Mouse (Mus musculus) adrenal gland, postnatal 0 days (tissue): ENCODE data around the gene Gstm4. TPM values are rescaled to one million over a fixed set of nuclear protein-coding genes. Genes with fewer than 3 reads are reported as not detected.

Source experiments
- polyA plus RNA-seq: library from polyadenylated mRNA; unstranded; fragments of >200 nt; fragmentation: Nextera tagmentation; extraction: Ambion mirVana; gene quantifications from 2 replicates; pipeline ENCODE4 v1.2.1, GENCODE M21; 2015

The Gstm4 gene
- polyA plus RNA-seq, result 19.7 and 23.4 TPM in 2 replicates

GRCm38 (mm10) chr3:108044394-108045140, at the start of gene Gstm4:
Gene Gstm4, minus strand, starts transcription at chr3:108044894.

GRCm38 (mm10) chr3:108092536-108093115, 47.9 kb upstream of the Gstm4 start, which contains the start of gene Gnat2:
Gene Gnat2, plus strand, starts transcription at chr3:108092789.

GRCm38 (mm10) chr3:108086470-108086979, 41.8 kb upstream of the Gstm4 start, which contains the start of gene Ampd2:
Gene Ampd2, minus strand, starts transcription at chr3:108086651.

DNA sequence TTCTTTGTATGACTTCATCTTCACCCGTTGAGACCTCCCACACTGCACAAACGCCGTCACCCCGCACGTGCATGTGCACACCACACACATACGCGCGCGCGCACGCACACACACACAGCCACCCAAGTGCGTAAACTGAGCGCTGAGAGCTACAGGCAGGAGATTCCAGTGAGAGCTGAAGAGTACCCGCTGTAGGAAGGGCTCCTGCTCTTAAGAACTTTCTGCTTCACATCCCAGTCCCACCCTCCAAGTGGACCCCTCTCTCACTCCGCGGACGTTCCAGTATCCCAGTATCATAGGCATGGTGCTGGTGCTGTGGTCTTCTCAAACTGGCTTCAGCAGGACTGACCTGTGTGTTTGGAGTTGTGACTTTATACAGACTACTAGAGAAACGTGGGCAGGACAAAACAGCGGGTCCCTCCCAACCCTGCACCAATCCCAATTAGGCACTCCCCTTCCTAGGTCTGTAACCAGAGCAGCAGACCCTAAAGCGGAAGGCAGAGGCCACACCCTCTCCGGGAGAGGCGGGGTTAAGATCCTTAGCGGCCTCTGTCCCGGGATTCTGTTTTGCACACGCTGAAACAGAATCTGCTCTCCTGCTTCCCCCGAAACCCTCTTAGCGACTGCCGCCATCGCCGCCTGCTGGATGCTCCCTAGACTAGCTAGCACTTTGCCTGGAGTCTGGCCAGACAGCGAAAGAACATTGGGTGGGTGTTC, 27.1 kb downstream of the Gstm4 start, which contains the start of gene Gstm1:
Gene Gstm1, minus strand, starts transcription at position 501 of the 717 bp plus-strand sequence.

Other genes starting within 250 kb of the Gstm4 start
- gene Eps8l3, start 167.7 kb downstream of the Gstm4 start, polyA plus RNA-seq, result 0.33 and 0.99 TPM in 2 replicates
- gene Gstm5, start 149.1 kb downstream of the Gstm4 start, polyA plus RNA-seq, result 172 and 235 TPM in 2 replicates
- 28.5 and 59.1 TPM in 2 replicates for gene Gstm7, start 113.1 kb downstream of the Gstm4 start, polyA plus RNA-seq
- gene Gstm6, start 101.1 kb downstream of the Gstm4 start, polyA plus RNA-seq, result 19.9 and 35.0 TPM in 2 replicates
- 0.62 and 0.68 TPM in 2 replicates for gene Gstm3, start 75.6 kb downstream of the Gstm4 start, polyA plus RNA-seq
- gene Gstm2, start 58.4 kb downstream of the Gstm4 start, polyA plus RNA-seq, result 126 and 199 TPM in 2 replicates
- gene Gstm1, start 26.9 kb downstream of the Gstm4 start, polyA plus RNA-seq, result 165 and 212 TPM in 2 replicates
- 27.7 and 44.6 TPM in 2 replicates for gene Ampd2, start 41.8 kb upstream of the Gstm4 start, polyA plus RNA-seq
- gene Gnat2, start 47.9 kb upstream of the Gstm4 start, polyA plus RNA-seq, result 3.8 and 7.2 TPM in 2 replicates
- gene Gnai3, start 101.3 kb upstream of the Gstm4 start, polyA plus RNA-seq, result 101 and 133 TPM in 2 replicates
- 0.17 and 0.60 TPM in 2 replicates for gene Gpr61, start 110.0 kb upstream of the Gstm4 start, polyA plus RNA-seq
- 6.0 and 9.1 TPM in 2 replicates for gene Amigo1, start 141.4 kb upstream of the Gstm4 start, polyA plus RNA-seq
- 1.9 and 2.9 TPM in 2 replicates for gene Cyb561d1, start 156.3 kb upstream of the Gstm4 start, polyA plus RNA-seq
- 5.4 and 6.5 TPM in 2 replicates for gene Atxn7l2, start 166.0 kb upstream of the Gstm4 start, polyA plus RNA-seq
- 0.24 and 0.91 TPM in 2 replicates for gene Sypl2, start 181.8 kb upstream of the Gstm4 start, polyA plus RNA-seq
- 278 and 286 TPM in 2 replicates for gene Psma5, start 212.0 kb upstream of the Gstm4 start, polyA plus RNA-seq
- 4.6 and 6.2 TPM in 2 replicates for gene Sort1, start 239.2 kb upstream of the Gstm4 start, polyA plus RNA-seq